Mouse (Mus musculus) cortical plate, adult 2 months (tissue): ENCODE data around the gene Asb4. TPM values are rescaled to one million over a fixed set of nuclear protein-coding genes. Genes with fewer than 3 reads are reported as not detected.

ENCODE experiments used
- H3K27ac ChIP-seq: fragments of 200-500 bp; 2 replicates; pipeline ENCODE4 v1.5.1; 2012; ENCODE audit warnings: low read length, control low read depth, inconsistent platforms; ENCODE audit not compliant: insufficient read depth
- H3K4me1 ChIP-seq: fragments of 200-500 bp; 2 replicates; pipeline ENCODE4 v1.6.1; 2011; ENCODE audit warnings: low read length; ENCODE audit not compliant: control insufficient read depth, insufficient read depth
- H3K4me3 ChIP-seq: fragments of 200-500 bp; 2 replicates; pipeline ENCODE4 v1.5.1; 2011; ENCODE audit warnings: mild to moderate bottlenecking, low read length, control low read depth; ENCODE audit not compliant: insufficient read depth
- CTCF ChIP-seq: fragments of 200-500 bp; IDR thresholded peaks from 2 replicates; pipeline ENCODE4 v1.5.1; 2011; ENCODE audit warnings: mild to moderate bottlenecking, control low read depth, low read length; ENCODE audit not compliant: insufficient read depth; ENCODE audit errors: extremely low read depth
- POLR2A ChIP-seq: fragments of 200-500 bp; IDR thresholded peaks from 2 replicates; pipeline ENCODE4 v1.6.1; 2011; ENCODE audit warnings: mild to moderate bottlenecking, low read length, control low read depth; ENCODE audit not compliant: insufficient read depth; ENCODE audit errors: extremely low read depth
- polyA plus RNA-seq: library from polyadenylated mRNA; depleted of rRNA; stranded (reverse); fragments of >200 nt; gene quantifications from 2 replicates; pipeline ENCODE4 v1.2.3, GENCODE M21; 2012

Gene Asb4
- polyA plus RNA-seq, 1 experiment: 0.50 TPM

DNA sequence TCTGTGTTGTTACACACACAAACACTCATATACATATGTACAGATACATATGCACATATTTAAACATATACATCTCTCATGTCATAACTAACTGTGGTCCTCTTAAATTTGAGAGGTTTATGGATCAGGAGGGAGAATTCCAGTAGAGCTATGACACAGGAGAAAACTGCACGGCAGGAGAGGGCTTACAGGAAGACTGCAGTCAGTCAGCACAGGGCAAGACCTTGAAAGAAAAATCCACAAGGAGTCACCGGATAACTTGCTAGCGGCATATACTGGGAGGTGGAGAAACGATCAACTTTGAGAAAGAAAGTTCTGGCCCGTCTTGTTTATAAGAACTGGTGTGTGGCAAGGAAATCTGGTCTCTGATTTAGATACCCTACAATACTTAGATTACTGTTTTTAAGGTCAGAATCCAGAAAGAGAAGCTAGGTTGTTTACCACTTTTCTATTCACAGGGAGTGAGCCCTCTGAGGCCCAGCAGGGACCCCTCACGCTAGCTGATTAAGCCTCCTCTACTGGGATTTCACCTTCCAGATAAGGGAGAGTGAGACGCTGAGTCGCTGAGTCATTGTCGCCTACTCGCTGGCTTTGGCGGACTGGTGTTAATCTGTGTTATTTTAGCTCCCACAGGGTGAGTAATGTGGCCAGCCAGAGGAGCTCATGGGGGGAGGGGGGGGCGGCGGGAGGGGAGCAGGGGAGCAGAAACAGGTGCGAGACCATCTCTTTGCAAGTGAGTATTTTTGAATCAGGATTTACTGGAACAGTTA lies 59.3 kb downstream of the Asb4 start:
- Histone ChIP-seq H3K4me3 (no peak overlapping the region), H3K27ac (no peak overlapping the region), H3K4me1 (peaks cover 5% of the 10 kb centered on the region; the same call in 1 of the 2 replicates)
- TF ChIP-seq POLR2A (no peak), CTCF (no peak)

DNA sequence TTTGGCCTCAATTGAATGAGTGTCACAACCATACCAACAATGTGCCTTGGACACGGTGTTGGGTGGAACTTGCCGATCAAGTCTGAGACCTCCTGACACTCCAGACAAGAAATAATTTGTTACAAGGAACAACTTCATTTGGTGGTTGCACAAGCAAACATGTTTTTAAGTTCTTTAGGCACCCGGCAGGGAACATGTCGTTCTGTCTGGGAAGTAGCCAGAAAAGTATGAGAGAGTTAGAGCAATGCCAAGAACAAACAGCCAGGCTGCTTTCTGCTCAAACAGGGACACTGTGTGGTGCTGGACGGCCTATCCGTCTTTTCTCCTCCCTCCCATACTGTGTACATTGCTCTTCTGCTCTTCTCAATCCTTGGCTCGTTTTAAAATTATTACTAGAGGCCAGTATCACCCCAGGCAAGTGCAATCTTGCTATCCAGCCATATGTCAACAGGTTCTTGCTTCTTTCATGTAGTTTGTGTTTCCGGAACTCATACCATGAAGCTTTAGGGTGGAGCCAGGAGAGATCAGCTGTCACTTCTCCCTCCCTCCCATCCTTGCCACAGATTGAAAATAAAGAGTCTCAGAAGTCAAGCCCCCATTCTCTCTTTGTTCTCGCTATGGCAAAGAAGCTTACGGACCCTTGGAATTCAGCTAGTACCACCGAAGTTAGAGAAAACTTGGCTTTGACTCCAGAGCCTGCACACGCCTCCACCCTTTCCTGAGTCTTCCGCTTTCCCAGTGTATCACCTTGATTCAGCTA lies 60.1 kb downstream of the Asb4 start:
- peaks cover 5% of the 10 kb centered on the region; the same call in 1 of the 2 replicates for H3K4me1 ChIP-seq
- no peak overlapping the region for H3K27ac ChIP-seq
- TF ChIP-seq POLR2A (no peak), CTCF (no peak)
- no peak overlapping the region for H3K4me3 ChIP-seq

DNA sequence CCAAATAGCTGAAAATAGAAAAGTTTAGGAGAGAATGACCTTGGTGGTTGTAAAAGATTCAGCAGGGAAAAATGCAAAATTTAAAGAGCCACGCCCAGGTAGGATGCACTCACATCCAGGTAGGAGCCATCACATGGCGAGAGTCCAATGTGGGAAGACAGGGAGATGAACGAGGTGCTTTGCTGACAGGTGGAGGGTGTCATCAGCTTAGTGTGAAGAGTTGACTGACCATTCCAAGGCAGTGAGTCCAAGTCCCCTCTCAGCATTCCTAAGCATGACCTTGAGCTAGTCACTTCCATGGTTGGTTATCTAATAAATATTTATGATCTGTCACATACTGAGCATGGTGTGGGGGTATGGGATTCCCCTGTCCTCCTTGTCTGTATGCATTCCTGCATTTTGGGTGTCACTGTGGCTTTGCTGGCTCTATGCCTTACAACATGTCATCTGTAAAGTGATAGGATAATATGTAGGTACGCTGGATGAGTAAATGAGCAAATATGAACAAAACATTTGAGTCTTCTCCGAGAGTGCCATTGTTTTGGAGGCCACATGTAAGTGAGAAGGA lies 61.2 kb downstream of the Asb4 start:
- Histone ChIP-seq H3K4me3 (no peak overlapping the region), H3K4me1 (peaks cover 5% of the 10 kb centered on the region; the same call in 1 of the 2 replicates)
- TF ChIP-seq CTCF (no peak), POLR2A (no peak)

DNA sequence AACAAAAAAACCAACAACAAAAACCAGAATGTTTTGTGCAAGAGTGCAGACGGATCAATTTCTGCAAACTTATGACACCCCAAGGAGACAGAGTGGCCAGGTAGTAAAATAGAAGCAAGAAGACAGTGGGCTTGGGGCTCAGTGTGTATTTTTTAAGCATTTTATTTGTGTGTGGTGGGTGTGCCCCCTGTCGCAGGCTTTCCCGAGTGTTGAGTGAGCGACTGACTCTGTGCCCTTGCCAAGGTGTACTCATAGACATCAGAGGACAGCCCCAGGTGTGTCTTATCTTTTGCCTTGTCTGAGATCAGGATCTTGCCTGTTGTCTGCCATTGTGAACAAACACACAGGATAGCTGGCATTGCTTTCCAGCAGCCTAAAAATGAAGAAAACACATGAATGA lies 63.8 kb downstream of the Asb4 start:
- no peak overlapping the region; the same call in 1 of the 2 replicates for H3K27ac ChIP-seq
- no peak for TF ChIP-seq POLR2A
- no peak for TF ChIP-seq CTCF
- no peak overlapping the region for H3K4me3 ChIP-seq
- H3K4me1 ChIP-seq: peaks cover 5% of the 10 kb centered on the region; the same call in 1 of the 2 replicates

More for the DNA sequence above, 61.2 kb downstream of the Asb4 start:
- no peak overlapping the region for H3K27ac ChIP-seq

GRCm38 (mm10) chr6:5447546-5447945 lies 64.4 kb downstream of the Asb4 start:
- TF ChIP-seq CTCF: no peak
- Histone ChIP-seq H3K4me1 (peaks cover 3% of the 10 kb centered on the region; the same call in 1 of the 2 replicates), H3K4me3 (no peak overlapping the region), H3K27ac (0 out of 2 replicates have a peak overlapping the region, but pooled peaks have one; percentile 1)

DNA sequence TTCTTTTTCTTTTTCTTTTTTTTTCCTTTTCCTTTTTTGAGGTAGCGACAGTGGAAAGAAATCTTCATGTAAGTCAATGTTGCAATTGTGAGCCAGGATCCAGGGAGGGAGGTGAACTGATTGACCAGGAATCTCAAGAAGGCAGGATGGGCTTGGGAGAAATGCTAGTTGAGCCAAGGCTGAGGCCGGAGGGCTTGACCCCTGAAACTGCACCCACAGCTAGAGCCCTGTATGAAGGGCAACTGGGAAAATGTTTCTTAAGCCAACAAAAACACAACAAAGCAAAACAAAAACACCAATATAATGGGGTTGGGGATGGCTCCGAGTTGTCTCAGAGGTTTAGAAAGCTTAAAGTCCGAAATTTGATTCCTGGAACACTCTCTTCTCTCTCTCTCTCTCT lies 65.2 kb downstream of the Asb4 start:
- Histone ChIP-seq H3K4me1 (peaks cover under 1% of the 10 kb centered on the region; the same call in 1 of the 2 replicates), H3K27ac (peak overlapping the region; percentile 29; the same call in 1 of the 2 replicates), H3K4me3 (no peak overlapping the region)
- no peak for TF ChIP-seq CTCF

DNA sequence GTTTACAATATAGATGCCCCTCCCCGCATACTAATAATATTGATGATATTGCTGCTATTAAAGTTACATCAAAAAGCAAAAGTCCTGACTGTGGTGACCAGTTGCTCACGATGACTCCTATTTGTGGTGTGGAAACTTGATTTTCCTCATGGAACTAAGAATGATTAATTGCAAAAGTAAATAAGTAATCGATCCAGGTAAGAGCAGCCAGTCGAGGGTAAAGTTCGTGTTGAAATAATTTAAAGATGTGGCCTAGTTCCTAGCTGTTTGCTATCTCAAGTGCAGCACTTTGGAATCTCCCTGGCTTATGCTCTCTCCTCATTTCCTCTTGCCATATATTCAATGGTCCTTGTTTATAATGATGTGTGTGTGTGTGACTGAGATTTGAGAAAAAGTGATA lies 66.7 kb downstream of the Asb4 start:
- no peak overlapping the region for H3K27ac ChIP-seq
- no peaks in the 10 kb centered on the region for H3K4me1 ChIP-seq
- TF ChIP-seq CTCF (no peak), POLR2A (no peak)
- no peak overlapping the region for H3K4me3 ChIP-seq

GRCm38 (mm10) chr6:5455836-5456235 lies 72.7 kb downstream of the Asb4 start:
- Histone ChIP-seq H3K27ac (no peak overlapping the region), H3K4me3 (no peak overlapping the region), H3K4me1 (no peaks in the 10 kb centered on the region)
- no peak for TF ChIP-seq POLR2A
- TF ChIP-seq CTCF: no peak

- TF ChIP-seq POLR2A (no peak), CTCF (no peak)
- Histone ChIP-seq H3K4me1 (no peaks in the 10 kb centered on the region), H3K4me3 (no peak overlapping the region), H3K27ac (no peak overlapping the region)
Measured at GRCm38 (mm10) chr6:5470480-5471318, 87.5 kb downstream of the Asb4 start.
